Mouse (Mus musculus): ENCODE results near the gene Fam47e.

Gene Fam47e

DNA sequence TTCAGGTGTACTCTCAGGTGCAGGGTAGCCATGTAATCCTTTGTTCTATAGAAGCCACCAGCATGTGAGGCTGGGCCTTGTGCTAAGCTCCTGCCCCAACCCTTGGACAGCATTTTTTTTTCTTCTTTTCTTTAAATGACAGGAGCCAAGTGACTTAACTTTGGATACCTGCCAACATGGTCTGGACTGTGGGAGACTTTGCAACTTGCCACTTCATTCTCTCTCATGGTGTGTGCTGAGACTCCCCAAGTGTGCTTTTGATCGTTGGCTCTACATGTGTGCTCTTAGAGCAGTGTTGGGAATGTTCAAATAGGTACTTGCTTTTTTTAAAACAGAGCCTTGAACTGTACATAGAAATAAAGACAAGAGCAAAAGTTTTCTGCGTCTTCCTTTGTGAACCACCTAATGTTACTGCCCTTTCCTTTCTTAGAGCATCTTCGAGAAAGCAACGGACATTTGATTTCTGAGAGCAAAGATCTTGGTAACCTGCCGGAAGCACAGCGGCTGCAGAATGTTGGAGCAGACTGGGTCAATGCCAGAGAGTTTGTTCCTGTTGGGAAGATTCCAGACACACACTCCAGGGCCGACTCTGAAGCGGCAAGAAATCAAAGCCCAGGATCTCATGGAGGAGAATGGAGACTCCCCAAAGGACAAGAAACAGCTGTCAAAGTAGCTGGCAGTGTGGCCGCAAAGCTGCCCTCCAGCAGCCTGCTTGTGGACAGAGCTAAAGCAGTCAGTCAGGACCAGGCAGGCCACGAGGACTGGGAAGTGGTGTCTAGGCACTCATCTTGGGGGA, 49.8 kb downstream of the Fam47e start:
- no peak for DNase-seq

GRCm38 (mm10) chr5:92607492-92608229, 52.8 kb downstream of the Fam47e start:
- DNase-seq, result no peak

DNA sequence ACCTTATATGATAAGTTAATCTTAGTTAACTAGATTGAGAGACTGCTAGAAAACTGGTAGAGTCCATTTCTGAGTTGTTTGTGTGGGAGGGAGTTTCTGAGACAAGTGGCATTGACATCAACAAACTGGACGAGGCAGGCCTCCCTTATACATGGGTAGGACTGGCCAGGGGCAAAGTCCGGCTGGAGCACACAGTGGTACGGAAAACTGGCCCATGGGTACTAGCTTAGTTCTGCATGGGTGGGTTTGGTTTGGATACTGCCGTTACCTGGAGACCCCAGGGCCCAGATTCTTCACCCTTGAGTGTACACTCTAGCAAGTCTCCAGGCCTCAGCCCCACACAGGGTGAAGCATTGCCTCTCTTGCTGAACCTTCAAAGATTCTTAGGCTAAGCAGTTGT, 57.9 kb downstream of the Fam47e start:
- no peak for DNase-seq

DNA sequence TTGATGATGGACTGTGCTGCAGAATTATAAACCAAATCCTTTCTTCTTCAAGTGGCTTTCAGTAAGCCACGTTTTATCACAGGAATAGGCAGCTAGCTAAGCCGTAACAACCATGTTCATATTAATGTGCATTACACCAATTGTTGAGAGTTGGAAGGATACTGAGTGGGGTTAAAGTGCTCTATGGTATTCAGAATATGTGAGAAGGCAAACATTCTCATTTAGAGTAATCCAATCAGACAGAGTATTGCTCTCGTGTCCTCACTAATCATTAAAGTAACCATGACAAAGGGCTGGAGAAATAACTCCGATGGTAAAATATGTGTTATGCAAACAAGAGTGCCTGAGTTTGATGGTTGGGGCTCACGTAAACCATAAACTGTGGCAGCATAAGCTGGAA, 67.0 kb downstream of the Fam47e start:
- DNase-seq, result no peak

DNA sequence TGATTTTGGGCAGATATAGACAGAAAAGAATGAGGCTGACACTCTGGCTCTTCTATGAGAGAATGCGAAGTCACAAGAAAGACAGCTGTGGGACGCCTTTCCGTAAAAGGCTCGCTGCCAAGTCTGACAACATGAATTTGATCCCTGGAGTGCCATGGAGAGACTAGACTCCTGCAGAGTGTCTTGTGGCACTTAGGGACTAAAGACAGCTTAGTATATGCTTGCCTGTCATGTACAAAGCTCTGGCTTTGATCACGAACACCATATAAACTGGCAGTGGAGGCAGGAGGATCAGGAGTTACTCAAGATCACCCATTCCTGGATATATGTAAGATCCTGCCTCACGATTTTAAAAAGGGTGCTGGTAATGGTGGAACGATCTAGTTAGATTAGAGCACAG, 73.0 kb downstream of the Fam47e start:
- no peak for DNase-seq

DNA sequence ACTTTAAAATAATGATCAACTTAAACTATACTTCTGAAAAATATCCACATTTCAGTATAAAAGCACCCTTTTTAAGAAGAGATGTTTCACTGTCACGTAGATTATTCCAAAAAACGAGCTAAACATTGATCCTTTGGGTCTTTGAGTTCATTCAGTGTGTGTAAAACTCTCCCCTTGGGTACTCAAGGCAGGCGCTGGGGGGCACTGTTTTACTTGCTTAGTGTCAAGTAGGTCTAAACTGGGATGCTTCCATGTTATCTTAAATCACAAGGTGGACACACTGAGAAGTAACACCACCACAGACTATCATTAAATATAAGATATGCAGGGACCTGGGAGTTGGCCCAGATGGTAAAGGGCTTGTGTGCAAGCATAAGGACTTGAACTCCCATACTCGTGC, 78.7 kb downstream of the Fam47e start:
- DNase-seq, result no peak

- DNase-seq, result no peak
Measured at GRCm38 (mm10) chr5:92634916-92635315, 80.0 kb downstream of the Fam47e start.

DNA sequence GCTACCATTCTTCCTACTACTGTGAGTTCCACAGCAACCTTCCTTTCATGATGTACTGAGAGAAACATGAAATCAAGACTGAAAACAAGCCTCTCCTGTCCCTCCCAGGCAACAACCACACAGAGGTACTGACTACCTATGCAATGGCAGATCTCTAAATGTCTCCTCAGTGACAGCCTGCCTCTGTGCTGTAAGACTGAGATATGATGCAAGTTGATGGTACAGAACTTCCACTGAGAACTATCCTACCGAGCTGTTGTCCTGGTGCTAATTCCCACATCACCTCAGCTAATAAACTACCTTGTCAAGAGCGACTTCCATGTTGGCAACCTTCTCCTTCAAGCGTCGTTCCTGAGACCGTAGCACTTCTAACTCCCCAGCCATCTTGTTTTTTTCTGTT, 81.0 kb downstream of the Fam47e start:
- DNase-seq, result no peak

- DNase-seq, result no peak
Measured at GRCm38 (mm10) chr5:92640861-92641260, 86.0 kb downstream of the Fam47e start.

Measured in right cerebral cortex, postnatal 14 days (tissue).